Mouse (Mus musculus) layer of hippocampus, postnatal 36 days (tissue): ENCODE measurements around the gene Stat5b. TPM values are rescaled to one million over a fixed set of nuclear protein-coding genes. Genes with fewer than 3 reads are reported as not detected.

Source experiments
- DNase-seq, 2 experiments: peaks; one replicate each; pipeline ENCODE4 v3.0.0; 2022
- total RNA-seq, 2 experiments: library from RNA; stranded (reverse); gene quantifications; 2 replicates each; pipeline ENCODE4 v1.2.3; 2021

Stat5b gene
- total RNA-seq, 2 experiments from 2014 or later: 11.7 to 12.7 TPM

DNA sequence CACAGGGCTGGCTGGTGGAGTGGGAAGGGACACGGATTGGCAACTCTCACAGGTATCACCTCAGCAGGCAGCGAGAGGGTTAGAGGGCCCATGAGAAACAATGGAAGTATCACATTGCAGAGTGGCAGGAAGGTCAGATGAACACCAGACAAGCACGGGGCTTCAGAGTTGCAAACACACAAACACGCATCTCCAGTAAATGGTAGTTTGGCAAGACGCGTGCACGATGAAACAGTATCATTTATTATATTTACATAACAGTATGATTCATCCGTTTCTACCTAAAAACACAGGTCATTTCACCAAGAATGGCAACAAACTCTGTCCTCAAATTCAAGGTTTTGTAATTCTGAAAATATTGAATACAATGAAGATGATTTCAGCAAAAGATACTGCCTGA, 11.0 kb downstream of the Stat5b start:
- no peak for DNase-seq

DNA sequence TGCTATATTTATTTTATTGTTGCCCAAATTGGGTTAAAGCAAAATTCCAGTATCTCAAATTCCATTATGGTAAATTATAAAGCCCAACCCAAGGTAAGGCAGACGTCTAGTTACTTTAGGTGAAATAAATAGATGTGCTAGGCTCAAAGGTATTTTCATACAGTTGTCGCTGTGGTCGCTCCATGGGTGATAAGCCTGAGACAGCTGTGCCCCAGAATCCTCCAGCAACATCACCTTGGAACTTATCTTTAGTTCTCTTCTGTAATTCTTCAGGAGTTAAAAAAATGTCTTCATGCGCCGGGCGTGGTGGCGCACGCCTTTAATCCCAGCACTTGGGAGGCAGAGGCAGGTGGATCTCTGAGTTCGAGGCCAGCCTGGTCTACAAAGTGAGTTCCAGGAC, 11.6 kb downstream of the Stat5b start:
- DNase-seq: no peak

DNA sequence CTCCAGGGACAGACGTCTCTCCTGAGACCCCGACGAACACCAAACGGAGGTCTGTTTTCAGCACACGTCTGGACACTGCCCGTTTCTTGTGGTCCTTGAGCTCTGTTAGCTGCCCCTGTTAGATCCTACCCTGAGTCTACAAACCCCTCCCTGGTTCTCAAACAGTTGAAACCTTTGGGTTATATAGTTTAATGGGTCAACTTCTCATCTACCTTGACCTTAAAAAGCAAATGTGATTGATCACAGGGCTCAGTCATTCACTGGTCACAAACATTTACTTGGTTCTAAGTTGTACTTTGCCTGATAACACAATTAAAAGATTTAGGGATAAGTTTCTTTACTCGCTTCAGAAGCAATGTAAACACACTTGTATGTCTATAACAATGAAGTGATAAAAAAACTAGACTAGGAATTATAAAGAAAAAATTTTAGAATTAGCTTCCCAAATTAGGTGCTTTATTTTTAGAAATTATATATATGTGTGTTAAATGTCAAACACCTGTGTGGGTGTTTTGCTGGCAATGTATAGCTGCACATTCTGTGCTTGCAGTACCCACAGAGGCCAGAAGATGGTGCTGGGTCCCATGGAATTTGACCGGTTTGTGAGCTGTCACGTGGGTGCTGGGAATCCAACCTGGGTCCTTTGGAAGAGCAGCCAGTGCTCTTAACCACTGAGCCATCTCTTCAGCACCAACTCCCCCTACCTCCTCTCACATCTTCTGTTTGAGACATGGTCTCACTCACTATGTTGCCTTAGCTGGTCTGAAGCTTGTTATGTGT, 13.4 kb downstream of the Stat5b start:
- DNase-seq: no peak

DNA sequence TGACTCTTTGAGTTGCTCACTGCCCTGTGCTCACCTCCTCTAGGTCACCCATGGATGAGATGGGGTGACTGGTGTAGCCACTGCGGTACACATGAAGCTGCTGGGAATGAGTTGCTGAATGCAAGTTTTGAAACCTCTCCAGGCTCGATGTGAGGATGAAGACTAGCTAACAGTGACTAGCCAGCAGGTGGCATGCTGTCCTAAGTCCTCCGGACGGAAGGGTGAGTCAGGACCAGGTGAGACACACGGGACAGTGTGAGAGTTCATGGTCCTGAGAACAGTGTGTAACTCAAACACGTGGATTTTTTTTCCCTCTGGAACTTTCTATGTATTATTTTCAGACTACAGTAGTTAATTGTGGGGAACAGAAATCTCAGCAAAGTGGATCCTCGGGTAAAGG, 17.1 kb downstream of the Stat5b start:
- no peak for DNase-seq

DNA sequence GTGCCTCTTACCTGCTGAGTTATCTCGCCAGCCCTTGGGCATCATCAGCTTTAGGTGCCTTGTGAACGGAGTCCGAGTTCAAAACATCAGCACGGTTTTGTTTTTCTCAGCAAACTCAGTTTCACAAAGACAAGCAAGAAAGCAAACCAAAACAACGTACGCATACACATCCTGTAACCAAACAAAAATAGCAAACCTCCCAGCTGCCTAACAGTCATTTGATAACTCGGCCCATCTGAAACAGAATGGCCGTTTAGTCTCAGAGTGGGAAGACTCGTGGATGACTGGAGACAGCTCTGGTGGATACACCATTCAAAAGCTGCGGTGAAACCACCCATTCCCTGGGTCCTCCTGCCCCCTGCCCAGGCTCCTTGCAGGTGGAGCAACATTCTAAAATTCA, 19.1 kb downstream of the Stat5b start:
- DNase-seq: no peak

DNA sequence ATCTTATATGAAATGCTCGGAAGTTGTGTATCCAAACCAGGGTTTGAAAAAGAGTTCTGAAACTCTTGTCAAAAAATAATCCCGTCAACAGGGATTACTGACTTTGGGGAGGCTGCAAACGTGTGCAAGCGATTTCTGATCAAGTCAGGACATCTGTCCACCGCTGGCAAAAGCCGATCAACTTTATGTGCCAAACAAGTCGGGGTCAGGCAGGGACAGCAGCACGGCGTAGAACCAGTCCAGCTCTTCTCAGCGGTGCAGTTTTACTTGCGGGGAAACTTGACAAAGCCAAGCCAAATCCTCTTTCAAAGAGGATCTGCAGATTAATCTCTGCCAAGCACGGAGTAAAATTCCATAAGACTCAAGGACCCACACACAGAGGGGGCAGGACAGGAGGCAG, 20.8 kb downstream of the Stat5b start:
- DNase-seq: no peak

DNA sequence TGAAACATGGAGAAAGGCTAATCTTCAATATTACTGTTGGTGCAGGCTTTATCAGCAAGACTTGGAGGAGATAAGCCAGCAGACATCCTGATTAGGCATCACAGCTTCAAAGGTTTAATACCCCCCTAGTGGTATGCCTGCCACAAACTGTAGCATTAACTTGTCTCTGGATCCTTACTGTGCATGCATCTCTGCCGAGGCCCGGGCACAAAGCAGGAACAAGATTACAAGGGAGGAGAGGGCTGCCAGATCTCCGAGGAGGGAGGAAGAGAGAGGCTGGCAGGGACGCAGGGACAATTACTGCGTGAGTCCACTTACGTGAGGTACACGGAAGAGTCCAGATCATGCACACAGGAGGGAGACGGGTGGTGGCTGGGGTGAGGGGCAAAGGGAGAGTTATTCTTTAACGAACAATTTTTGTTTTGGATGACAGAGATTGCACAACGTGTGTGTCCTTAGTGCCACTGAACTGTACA, 21.8 kb downstream of the Stat5b start:
- no peak for DNase-seq

DNA sequence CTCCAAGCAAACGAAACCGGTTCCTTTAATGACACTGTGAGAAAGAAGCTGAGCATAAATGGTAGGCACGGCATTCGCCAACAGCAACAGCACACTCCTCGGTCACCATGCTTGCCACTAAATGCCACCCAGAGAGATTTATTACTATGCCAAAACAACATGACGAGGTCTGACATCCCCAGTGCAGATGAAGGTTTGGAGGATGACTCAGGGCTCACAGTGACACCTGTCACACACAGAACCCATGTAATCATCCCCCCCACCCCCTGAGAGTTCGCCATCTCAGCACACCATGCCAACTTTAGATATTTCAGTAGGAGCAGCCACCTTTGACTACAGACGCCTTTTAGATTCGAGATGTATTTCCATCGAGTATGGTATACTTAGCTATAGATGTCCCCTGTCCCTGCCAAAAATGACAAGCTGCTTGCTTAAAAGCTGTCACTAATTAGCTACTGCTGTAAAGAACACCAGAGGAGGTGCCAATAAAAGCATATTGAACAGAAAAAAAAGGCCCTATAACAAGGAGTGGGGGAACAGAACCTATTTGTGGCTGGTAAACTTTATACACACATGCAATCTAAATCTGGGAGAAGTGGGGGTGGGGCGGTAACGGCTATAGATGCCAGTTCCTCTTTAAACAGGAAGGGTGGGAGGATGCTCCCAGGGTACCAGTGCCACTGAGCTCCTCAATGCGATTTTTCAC, 24.2 kb downstream of the Stat5b start:
- no peak for DNase-seq

DNA sequence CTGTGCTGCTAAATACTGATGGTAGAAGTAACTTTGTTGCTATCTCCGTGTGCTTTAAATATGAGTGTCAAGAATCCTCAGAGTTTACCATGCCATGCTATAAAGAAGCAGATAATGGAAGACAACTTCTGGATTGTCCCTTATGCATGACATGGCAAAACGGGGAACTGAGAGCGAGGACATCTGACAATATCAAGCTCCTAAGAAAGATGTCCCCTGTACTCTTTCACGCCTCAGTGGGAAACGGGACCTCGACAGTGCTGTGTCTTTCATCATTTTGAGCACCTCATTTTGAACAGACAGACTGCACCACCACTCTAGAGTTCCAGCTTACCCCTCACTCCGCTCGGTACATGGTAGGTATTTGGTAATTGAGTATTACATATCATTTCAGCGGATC, 25.1 kb downstream of the Stat5b start:
- DNase-seq: no peak

DNA sequence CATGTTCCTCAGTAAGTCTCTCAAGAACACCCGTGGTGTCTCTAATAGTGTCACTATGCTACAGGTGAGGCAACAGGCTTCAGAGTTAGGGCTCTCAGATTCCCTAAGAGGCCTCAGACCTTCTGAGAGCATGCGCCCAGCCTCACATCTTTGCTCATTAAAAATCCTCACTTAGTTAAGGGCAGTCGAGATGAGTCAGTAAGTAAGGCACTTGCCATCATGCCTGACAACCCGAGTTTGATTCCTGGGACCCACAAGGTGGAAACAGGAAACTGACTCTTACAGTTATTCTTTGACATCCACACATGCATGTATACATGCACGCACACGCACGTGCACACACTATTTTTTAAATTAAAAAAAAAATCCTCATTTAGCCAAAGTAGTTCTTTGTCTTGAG, 26.0 kb downstream of the Stat5b start:
- no peak for DNase-seq

DNA sequence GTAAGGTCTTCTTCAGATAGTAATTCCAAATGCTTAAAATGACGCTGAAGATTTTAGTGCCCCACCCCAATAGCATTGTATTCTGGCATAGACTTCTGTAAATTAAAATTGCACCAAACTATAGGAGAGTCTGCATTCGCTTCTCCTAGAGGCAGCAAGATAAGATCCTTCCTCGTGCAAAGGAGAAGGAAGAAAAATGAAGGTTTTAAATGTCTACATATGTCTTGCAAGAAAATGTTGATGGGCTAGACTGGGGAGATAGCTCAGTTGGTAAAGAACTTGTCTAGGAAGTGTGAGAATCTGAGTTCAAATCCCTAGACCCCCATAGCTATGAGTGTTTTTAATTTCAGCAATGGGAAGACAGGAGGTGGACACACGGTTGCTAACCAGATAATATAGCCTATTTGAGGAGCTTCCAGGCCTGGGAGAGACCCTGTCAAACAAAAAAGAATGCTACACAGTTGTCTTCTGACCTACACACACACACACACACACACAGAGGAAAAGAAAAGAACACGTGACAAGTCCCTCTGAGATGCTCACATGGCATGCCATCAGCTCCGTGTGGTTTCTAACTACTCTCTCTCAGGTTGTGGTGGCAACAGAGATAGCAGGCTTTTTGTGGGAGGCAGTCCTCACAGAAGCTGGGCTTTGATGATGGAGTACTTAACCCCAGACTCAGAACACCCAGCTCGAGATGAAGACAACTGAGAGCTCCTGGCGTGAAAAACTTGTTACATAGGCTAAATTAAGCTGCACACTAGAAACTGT, 26.8 kb downstream of the Stat5b start:
- DNase-seq: no peak

DNA sequence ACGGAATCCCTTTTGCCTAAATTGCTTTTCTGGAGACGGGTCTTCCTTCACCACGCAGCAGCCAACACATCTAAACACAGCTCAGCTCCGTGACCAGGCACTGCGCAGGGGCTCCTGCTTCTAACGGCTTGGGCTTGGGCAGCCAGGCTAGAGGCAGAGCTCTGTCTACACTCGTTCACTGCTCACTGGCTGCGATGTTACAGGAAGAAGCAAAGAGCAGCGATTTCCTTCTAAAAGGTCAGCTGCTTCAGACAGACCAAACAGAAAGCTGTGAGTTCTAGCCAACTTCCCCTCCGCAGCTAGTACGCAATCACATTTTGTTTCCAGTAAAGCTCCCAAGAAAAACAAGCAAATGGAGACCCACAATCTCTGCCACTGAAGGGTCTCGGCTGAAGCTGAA, 28.2 kb downstream of the Stat5b start:
- DNase-seq: no peak

DNA sequence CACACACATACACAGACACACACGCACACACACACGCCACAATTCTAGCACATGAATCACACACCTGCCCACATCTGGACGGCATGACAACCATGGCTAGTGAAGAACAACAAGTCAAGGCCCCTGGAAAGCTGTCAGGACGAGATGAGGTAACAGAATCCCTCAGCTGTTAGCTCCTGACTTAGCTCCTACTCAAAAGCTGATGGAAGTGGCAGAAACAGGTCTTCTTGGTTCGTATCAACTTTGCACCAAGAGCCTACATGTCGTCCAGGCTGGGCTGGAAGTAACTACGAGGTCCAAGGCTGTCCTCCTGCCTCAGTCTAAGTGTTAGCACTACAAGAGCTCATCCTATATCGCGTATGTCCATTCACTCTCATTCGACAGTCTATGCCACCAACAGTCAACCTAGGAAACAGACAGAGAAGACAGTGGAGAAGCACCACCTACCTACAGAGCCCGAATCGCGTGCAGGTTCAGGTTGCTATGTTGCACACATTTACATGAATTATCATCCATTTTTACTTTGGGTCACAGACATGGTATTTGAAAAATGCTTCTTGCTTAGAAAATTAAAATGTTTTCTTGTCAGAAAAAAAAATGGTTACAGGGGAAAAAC, 28.8 kb downstream of the Stat5b start:
- DNase-seq: no peak

DNA sequence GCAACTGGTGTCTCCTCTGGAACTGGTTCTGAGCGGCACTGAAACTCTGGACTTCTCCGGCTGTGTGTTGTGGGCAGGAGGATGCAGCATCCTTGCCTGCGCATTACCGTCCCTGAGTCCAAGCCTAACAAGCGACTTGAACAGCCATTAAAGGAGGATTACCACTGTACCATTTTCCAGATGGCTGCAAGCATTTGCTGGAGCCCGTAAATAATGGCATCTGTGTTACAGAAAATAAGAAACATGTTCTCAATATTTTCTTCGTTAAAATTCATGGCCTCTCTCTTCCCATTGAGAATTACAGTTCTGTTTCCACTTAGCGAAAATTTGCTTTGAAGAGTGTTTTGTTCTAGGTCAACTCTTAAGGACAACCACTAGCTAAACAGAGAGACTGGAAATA, 30.5 kb downstream of the Stat5b start:
- no peak for DNase-seq

DNA sequence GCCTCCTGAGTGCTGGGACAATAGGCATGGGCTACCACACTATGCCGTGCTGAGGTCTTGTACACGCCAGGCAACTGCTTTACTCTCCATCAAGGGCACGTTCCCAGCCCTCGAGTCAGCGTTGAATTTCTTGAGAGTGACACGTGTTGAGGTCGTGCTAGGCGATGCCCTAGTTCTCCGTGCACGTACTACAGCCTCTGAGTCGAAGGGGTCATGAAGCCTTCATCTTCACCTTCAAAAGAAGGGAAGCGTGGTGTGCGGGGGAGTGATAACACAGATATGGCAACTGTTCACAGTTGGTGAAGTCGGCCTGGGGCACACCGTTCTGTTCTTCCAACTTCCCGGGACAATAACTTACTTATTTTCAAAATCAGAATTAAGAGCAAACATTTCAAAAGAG, 30.9 kb downstream of the Stat5b start:
- DNase-seq: no peak

DNA sequence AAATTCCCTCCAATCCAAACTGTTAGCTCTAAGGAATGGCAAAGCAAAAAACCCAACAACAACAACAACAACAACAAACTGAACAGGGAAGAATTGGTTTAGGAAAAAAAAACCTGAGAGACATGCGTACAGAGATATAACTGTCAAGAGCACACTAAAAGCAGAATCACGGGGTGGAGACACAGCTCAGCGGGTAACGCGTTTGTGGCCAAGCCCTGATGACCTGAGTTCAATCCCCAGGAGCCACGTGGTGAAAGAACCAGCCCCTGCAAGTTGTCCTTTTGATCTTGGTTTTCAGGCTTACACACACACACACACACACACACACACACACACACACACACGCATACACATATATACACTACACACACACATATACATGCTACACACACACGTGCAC, 31.5 kb downstream of the Stat5b start:
- DNase-seq: no peak

DNA sequence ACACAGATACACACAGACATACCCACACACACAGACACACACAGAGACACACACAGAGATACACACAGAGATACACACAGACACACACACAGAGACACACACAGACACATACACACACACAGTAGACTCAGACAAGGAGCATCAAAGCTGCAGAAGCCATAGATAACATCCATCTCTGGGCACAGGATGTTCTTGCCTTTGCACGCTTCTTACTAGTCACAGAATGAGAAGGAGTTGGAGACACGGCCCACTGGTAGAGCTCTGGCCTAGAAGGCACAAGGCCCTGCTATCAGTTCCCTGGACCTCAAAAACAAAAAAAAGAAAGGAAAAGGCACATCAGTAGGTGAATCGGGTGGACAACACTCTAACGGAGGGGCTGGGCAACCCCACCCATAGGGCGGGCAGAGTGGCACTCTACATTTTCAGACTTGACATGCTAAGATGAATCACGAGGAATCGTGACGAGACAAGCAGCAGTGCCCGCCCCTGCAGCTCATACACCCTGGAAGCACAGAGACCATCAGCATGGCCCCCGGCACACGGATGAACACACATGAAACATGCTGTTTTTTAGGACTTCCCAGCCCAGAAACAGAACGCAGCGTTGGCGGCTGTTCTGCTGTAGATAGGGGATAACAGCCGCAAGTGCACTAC, 32.0 kb downstream of the Stat5b start:
- no peak for DNase-seq

DNA sequence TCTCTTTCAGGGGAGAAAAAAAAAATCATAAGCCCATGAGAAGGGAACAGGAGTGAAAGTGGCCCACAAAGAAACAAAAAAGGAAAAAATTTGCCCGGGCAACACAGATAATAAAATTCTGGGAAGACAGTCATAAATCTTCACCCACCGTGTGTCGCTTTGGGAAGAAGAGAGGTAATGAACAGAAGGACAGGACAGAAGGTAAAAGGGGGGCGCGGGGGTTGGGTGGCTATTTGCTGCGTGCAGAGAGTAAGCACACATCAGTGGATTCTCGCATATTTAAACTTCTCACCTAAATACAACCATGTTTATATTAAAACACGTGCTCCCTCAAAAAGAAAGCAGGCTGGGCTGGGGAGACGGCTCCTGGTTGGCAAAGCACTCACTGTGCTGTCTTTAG, 33.2 kb downstream of the Stat5b start:
- DNase-seq: no peak

DNA sequence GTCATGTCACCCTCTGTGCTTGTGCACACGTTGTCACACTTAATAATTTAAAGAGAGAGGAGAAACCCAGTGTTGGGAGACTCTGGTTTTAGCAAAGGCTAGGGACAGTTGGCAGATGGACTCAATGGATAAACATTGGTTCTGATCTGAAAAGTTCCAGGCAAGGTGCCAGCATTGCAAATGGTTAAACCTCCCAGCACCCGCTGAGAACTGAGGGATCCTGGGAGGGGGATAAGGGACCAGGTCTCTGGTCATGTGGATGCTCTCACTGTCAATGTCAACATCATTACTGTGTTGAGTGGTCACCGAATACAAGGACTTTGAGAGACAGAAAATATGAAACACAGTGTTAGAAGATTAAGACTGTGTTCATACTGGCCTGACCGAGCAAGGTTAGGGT, 33.7 kb downstream of the Stat5b start:
- DNase-seq: no peak

DNA sequence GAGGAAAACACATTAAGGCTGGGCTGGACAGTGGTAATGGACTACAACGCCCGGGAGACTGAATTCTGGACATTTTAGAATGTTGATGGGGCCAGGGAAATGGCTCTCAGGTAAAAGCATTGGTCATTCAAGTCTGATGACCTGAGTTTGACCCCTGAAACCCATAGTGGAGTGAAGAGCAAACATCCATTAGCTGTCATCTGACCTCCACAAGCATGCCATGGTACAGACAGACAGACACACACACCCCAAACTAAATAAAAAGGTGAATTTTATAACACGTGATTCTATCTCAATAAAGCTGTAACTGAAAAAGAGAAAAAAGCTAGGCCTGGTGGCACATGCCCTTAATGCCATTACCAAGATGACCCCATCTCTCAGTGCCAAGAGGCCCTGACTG, 34.2 kb downstream of the Stat5b start:
- no peak for DNase-seq

DNA sequence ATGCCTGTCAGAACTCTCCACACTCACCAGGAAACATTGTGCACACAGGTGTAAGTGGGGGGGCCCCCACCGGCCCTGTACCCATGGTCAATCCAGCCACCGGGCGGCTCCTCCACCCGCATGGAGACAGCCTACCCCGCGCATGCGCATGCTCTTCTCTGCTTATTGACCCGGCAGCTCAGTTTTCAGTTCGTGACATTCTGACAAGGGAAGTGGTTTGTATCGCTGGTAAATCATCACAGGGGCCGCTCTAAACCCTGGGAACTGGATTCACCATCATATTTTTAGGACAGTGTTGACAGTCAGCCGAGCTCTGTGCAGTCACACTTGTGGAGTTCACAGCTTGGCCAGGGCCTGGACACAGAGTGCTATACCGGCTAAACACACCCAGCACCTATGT, 36.0 kb downstream of the Stat5b start:
- no peak for DNase-seq

DNA sequence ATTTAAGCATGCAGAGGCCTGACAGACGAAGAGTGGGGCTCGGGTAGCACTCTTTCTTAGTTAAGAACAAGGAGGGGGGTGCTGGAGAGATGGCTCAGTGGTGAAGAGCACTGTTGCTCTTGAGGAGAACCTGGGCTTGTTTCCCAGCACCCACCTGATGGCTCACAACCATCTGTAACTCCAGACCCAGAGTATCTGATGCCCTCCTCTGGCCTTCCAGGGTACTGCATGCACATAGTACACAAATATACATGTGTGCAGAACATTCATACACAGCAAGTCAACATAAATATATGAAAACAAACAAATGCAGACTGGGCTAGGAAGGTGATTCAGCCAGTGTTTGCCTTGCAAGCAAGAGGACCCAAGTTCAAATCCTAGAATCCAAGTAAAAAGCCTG, 39.4 kb downstream of the Stat5b start:
- DNase-seq: no peak
